ENCODE assay signal across 13 mouse cellular contexts in genomic region chr6:6199138-6199870, GRCm38 (mm10).
"Had no signal": no experiment of that assay in that cellular context is flagged by ENCODE, and none has a peak within 500 bp of the region (broad histone marks: within the 10 kb centered on the region; RNA-seq: fewer than 3 reads in every experiment).

No protein-coding gene starts in this region.

- H3K27me3 ChIP-seq: kidney, embryonic 15.5 days; limb, embryonic 13.5 days; liver, embryonic 13.5 days; neural tube, embryonic 15.5 days had no signal

- H3K9ac ChIP-seq: kidney, embryonic 15.5 days; limb, embryonic 13.5 days; liver, embryonic 13.5 days; neural tube, embryonic 15.5 days had no signal

- H3K4me1 ChIP-seq: kidney, embryonic 15.5 days; midbrain, embryonic 10.5 days; neural tube, embryonic 15.5 days had no signal

- H3K36me3 ChIP-seq: neural tube, embryonic 15.5 days had no signal

- DNase-seq: kidney, postnatal 14 days; left cerebral cortex, postnatal 4 days; liver, embryonic 13.5 days; lung, postnatal 10 days; midbrain, embryonic 14.5 days; right cerebral cortex, adult 18-20 months; right cerebral cortex, postnatal 25 days; thymus, postnatal 36 days had no signal

- H3K4me2 ChIP-seq: kidney, embryonic 15.5 days; limb, embryonic 13.5 days; liver, embryonic 13.5 days; neural tube, embryonic 15.5 days had no signal

- H3K27ac ChIP-seq: kidney, embryonic 15.5 days; limb, embryonic 13.5 days; liver, embryonic 13.5 days; midbrain, embryonic 10.5 days; neural tube, embryonic 15.5 days had no signal

- H3K9me3 ChIP-seq: kidney, embryonic 15.5 days; liver, embryonic 13.5 days; midbrain, embryonic 10.5 days; neural tube, embryonic 15.5 days had no signal

- H3K4me3 ChIP-seq: kidney, embryonic 15.5 days; limb, embryonic 13.5 days; liver, embryonic 13.5 days; midbrain, embryonic 10.5 days; myocyte; neural tube, embryonic 15.5 days had no signal
